Mouse (Mus musculus) kidney, embryonic 16.5 days (tissue): ENCODE data around the gene Morn3. TPM values are rescaled to one million over a fixed set of nuclear protein-coding genes. Genes with fewer than 3 reads are reported as not detected.

Source experiments
- ATAC-seq: fragments of 200-750 bp; cut with Nextera tagmentation; 2 replicates; pipeline ENCODE4 v1.8.0; 2017; ENCODE audit warnings: moderate TSS enrichment; ENCODE audit not compliant: low FRiP score, low TSS enrichment
- H3K27ac ChIP-seq: fragments of 300-500 bp; sonication (generic); 2 replicates; pipeline ENCODE4 v1.5.1; 2014; ENCODE audit warnings: low read length
- H3K27me3 ChIP-seq: fragments of 300-500 bp; sonication (generic); 2 replicates; pipeline ENCODE4 v1.6.1; 2014; ENCODE audit warnings: low read length, control low read depth, mixed read lengths; ENCODE audit not compliant: insufficient read depth
- H3K36me3 ChIP-seq: fragments of 300-500 bp; sonication (generic); 2 replicates; pipeline ENCODE4 v1.6.1; 2014; ENCODE audit warnings: low read length, control low read depth, mixed read lengths; ENCODE audit not compliant: insufficient read depth
- H3K4me1 ChIP-seq: fragments of 300-500 bp; sonication (generic); 2 replicates; pipeline ENCODE4 v1.6.1; 2014; ENCODE audit warnings: low read length, control low read depth, mixed read lengths; ENCODE audit not compliant: insufficient read depth
- H3K4me2 ChIP-seq: fragments of 300-500 bp; sonication (generic); replicated peaks from 2 replicates; pipeline ENCODE4 v1.6.1; 2014; ENCODE audit warnings: low read depth, low read length
- H3K4me3 ChIP-seq: fragments of 300-500 bp; sonication (generic); 2 replicates; pipeline ENCODE4 v1.5.1; 2014; ENCODE audit warnings: mild to moderate bottlenecking, low read length
- H3K9ac ChIP-seq: fragments of 300-500 bp; sonication (generic); replicated peaks from 2 replicates; pipeline ENCODE4 v1.6.1; 2014; ENCODE audit warnings: low read length
- H3K9me3 ChIP-seq: fragments of 300-500 bp; sonication (generic); 2 replicates; pipeline ENCODE4 v1.6.1; 2016; ENCODE audit warnings: low read length, control low read depth
- WGBS: fragments of 180-500 bp; shearing (Covaris S2); extraction: QIAGEN DNeasy Blood & Tissue Kit; methylation state at CpG from one replicate; pipeline ENCODE4 v1.1.7; 2014; 5-methylcytosine and 5-hydroxymethylcytosine counted together
- polyA plus RNA-seq: library from polyadenylated mRNA; unstranded; fragments of >200 nt; fragmentation: Nextera tagmentation; extraction: Ambion mirVana; gene quantifications from 2 replicates; pipeline ENCODE4 v1.2.1, GENCODE M21; 2015

Gene Morn3
- polyA plus RNA-seq, 1 experiment from 2014 or later: 0.56 TPM

GRCm38 (mm10) chr5:123029729-123030128, 17.1 kb downstream of the Morn3 start:
- Histone ChIP-seq H3K4me3 (no peak overlapping the region), H3K27ac (no peak overlapping the region), H3K9ac (no peak overlapping the region), H3K9me3 (0 out of 2 replicates have a peak, but pooled peaks cover 5% of the 10 kb centered on the region), H3K4me2 (no peak overlapping the region), H3K4me1 (peaks cover 22% of the 10 kb centered on the region), H3K27me3 (no peaks in the 10 kb centered on the region), H3K36me3 (peaks cover 28% of the 10 kb centered on the region)
- WGBS: 88% methylated on average over 7 of the region's 7 CpGs
- no peak for ATAC-seq

GRCm38 (mm10) chr5:123027436-123027835, 19.4 kb downstream of the Morn3 start:
- Histone ChIP-seq H3K4me1 (peaks cover 23% of the 10 kb centered on the region), H3K9me3 (0 out of 2 replicates have a peak, but pooled peaks cover 5% of the 10 kb centered on the region), H3K4me3 (no peak overlapping the region), H3K36me3 (peaks cover 28% of the 10 kb centered on the region), H3K27ac (no peak overlapping the region), H3K9ac (no peak overlapping the region), H3K4me2 (no peak overlapping the region), H3K27me3 (no peaks in the 10 kb centered on the region)
- ATAC-seq: no peak
- WGBS: 66% methylated on average over 6 of the region's 6 CpGs

GRCm38 (mm10) chr5:123026414-123026813, 20.4 kb downstream of the Morn3 start:
- Histone ChIP-seq H3K4me1 (peaks cover 23% of the 10 kb centered on the region), H3K9ac (no peak overlapping the region), H3K36me3 (peaks cover 23% of the 10 kb centered on the region), H3K4me2 (no peak overlapping the region), H3K27me3 (no peaks in the 10 kb centered on the region), H3K9me3 (0 out of 2 replicates have a peak, but pooled peaks cover 3% of the 10 kb centered on the region), H3K4me3 (no peak overlapping the region), H3K27ac (no peak overlapping the region)
- ATAC-seq: no peak
- 57% methylated on average over 6 of the region's 6 CpGs for WGBS

GRCm38 (mm10) chr5:123024965-123025573, 21.7 kb downstream of the Morn3 start:
- Histone ChIP-seq H3K9me3 (no peaks in the 10 kb centered on the region), H3K27me3 (no peaks in the 10 kb centered on the region), H3K36me3 (peaks cover 10% of the 10 kb centered on the region), H3K27ac (no peak overlapping the region; the same call in 1 of the 2 replicates), H3K9ac (no peak overlapping the region), H3K4me1 (peaks cover 23% of the 10 kb centered on the region), H3K4me2 (no peak overlapping the region), H3K4me3 (no peak overlapping the region)
- peak; percentile 42; the same call in 1 of the 2 replicates for ATAC-seq
- WGBS: 27% methylated on average over 9 of the region's 9 CpGs

GRCm38 (mm10) chr5:123024312-123024711, 22.5 kb downstream of the Morn3 start:
- ATAC-seq: no peak
- Histone ChIP-seq H3K4me2 (no peak overlapping the region), H3K36me3 (peaks cover 2% of the 10 kb centered on the region; the same call in 1 of the 2 replicates), H3K27ac (no peak overlapping the region), H3K9me3 (no peaks in the 10 kb centered on the region), H3K27me3 (no peaks in the 10 kb centered on the region), H3K4me3 (no peak overlapping the region), H3K9ac (no peak overlapping the region), H3K4me1 (peaks cover 25% of the 10 kb centered on the region)
- WGBS: 87% methylated on average over 6 of the region's 6 CpGs

- Histone ChIP-seq H3K36me3 (no peaks in the 10 kb centered on the region), H3K27me3 (no peaks in the 10 kb centered on the region), H3K9me3 (no peaks in the 10 kb centered on the region), H3K4me1 (peaks cover 29% of the 10 kb centered on the region), H3K4me2 (no peak overlapping the region), H3K9ac (no peak overlapping the region), H3K4me3 (no peak overlapping the region), H3K27ac (no peak overlapping the region)
- ATAC-seq: no peak
- 82% methylated on average over 6 of the region's 6 CpGs for WGBS
These were observed 23.8 kb downstream of the Morn3 start for GRCm38 (mm10) chr5:123023049-123023448.

GRCm38 (mm10) chr5:123021438-123021837, 25.4 kb downstream of the Morn3 start:
- peaks cover 20% of the 10 kb centered on the region for H3K4me1 ChIP-seq
- no peaks in the 10 kb centered on the region for H3K36me3 ChIP-seq
- WGBS: 91% methylated on average over 7 of the region's 7 CpGs
- H3K9me3 ChIP-seq: no peaks in the 10 kb centered on the region
- H3K27ac ChIP-seq: no peak overlapping the region
- no peak for ATAC-seq
- H3K4me3 ChIP-seq: no peak overlapping the region
- H3K27me3 ChIP-seq: no peaks in the 10 kb centered on the region
- no peak overlapping the region for H3K9ac ChIP-seq
- H3K4me2 ChIP-seq: no peak overlapping the region

GRCm38 (mm10) chr5:123020426-123020825, 26.4 kb downstream of the Morn3 start:
- no peaks in the 10 kb centered on the region for H3K27me3 ChIP-seq
- no peak overlapping the region for H3K4me2 ChIP-seq
- H3K4me1 ChIP-seq: peaks cover 23% of the 10 kb centered on the region
- H3K36me3 ChIP-seq: no peaks in the 10 kb centered on the region
- H3K4me3 ChIP-seq: no peak overlapping the region
- no peak overlapping the region for H3K27ac ChIP-seq
- 93% methylated on average over 5 of the region's 5 CpGs for WGBS
- no peak for ATAC-seq
- H3K9me3 ChIP-seq: no peaks in the 10 kb centered on the region
- H3K9ac ChIP-seq: no peak overlapping the region

GRCm38 (mm10) chr5:123019336-123020016, 27.3 kb downstream of the Morn3 start:
- H3K4me1 ChIP-seq: peaks cover 19% of the 10 kb centered on the region
- peak overlapping the region; percentile 17; the same call in 1 of the 2 replicates for H3K27ac ChIP-seq
- no peak overlapping the region for H3K4me2 ChIP-seq
- H3K36me3 ChIP-seq: no peaks in the 10 kb centered on the region
- no peaks in the 10 kb centered on the region for H3K27me3 ChIP-seq
- no peak overlapping the region for H3K4me3 ChIP-seq
- H3K9ac ChIP-seq: no peak overlapping the region; the same call in 1 of the 2 replicates
- whole genome bisulfite sequencing: 57% methylated on average over 10 of the region's 10 CpGs
- no peaks in the 10 kb centered on the region for H3K9me3 ChIP-seq
- ATAC-seq: no peak

GRCm38 (mm10) chr5:123017504-123017903, 29.3 kb downstream of the Morn3 start:
- Histone ChIP-seq H3K4me1 (peaks cover 21% of the 10 kb centered on the region), H3K4me2 (0 out of 2 replicates have a peak overlapping the region, but pooled peaks have one; percentile 67), H3K27ac (no peak overlapping the region), H3K36me3 (no peaks in the 10 kb centered on the region), H3K9me3 (no peaks in the 10 kb centered on the region), H3K4me3 (no peak overlapping the region), H3K9ac (no peak overlapping the region), H3K27me3 (no peaks in the 10 kb centered on the region)
- 70% methylated on average over 4 of the region's 4 CpGs for WGBS
- no peak for ATAC-seq
